Mouse (Mus musculus) ovary, postnatal 36 days (tissue): ENCODE data around the gene Evpl.

Experiments
- DNase-seq: peaks from one replicate; pipeline ENCODE4 v3.0.0; 2022; ENCODE audit warnings: low spot score, mixed read lengths

Gene Evpl

GRCm38 (mm10) chr11:116171959-116172358, 65.9 kb downstream of the Evpl start:
- DNase-seq: no peak
